Mouse (Mus musculus): ENCODE measurements around the gene Pfdn4. TPM values are rescaled to one million over a fixed set of nuclear protein-coding genes. Genes with fewer than 3 reads are reported as not detected.

Pfdn4 gene
- polyA plus RNA-seq, 1 experiment from 2014 or later, result 120 TPM

- H3K4me1 ChIP-seq, result no peaks in the 10 kb centered on the region
- no peak overlapping the region for H3K9ac ChIP-seq (replicated peaks)
- no peak overlapping the region for H3K4me2 ChIP-seq (replicated peaks)
- H3K36me3 ChIP-seq, result no peaks in the 10 kb centered on the region
- no peak overlapping the region for H3K27ac ChIP-seq (replicated peaks)
- H3K9me3 ChIP-seq, result no peaks in the 10 kb centered on the region
- 75% methylated on average over 8 of the region's 8 CpGs for WGBS
- no peak overlapping the region for H3K4me3 ChIP-seq
- no peak for ATAC-seq (ENCODE audit: low FRiP score, low read depth)
- peaks cover 25% of the 10 kb centered on the region for H3K27me3 ChIP-seq
Measured at GRCm38 (mm10) chr2:170503343-170503742, 7.1 kb downstream of the Pfdn4 start.

- 52% methylated on average over 4 of the region's 4 CpGs for WGBS
- H3K9me3 ChIP-seq, result no peaks in the 10 kb centered on the region
- no peak overlapping the region for H3K9ac ChIP-seq (replicated peaks)
- H3K4me2 ChIP-seq (replicated peaks), result no peak overlapping the region
- H3K4me1 ChIP-seq, result peaks cover 1% of the 10 kb centered on the region; the same call in 1 of the 2 replicates
- H3K27ac ChIP-seq (replicated peaks), result no peak overlapping the region
- no peaks in the 10 kb centered on the region for H3K36me3 ChIP-seq
- ATAC-seq (ENCODE audit: low FRiP score, low read depth), result no peak
- no peak overlapping the region for H3K4me3 ChIP-seq
- peaks cover 18% of the 10 kb centered on the region for H3K27me3 ChIP-seq
Measured at GRCm38 (mm10) chr2:170503983-170504382, 7.8 kb downstream of the Pfdn4 start.

DNA sequence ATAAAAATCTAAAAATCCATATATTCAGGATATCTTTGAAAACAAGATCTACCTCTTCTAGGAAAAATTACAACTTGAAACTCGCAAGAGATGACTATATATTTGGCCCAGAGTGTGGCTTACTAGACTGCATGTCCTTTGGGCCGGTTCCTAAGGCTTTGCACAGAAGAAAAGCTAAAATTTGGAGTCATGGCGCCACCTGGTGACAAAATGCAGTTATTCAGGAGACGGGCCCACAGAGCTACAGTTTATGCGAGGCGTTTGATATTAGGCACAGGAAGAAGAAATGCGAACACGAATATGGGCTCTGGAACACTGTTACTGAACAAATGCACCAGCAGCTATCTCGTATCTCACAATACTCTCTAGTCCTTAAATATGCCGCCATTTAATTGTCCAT is 11.5 kb downstream of the Pfdn4 start:
- H3K4me3 ChIP-seq, result no peak overlapping the region
- no peak overlapping the region for H3K4me2 ChIP-seq (replicated peaks)
- no peaks in the 10 kb centered on the region for H3K9me3 ChIP-seq
- peak; percentile 35 for ATAC-seq (ENCODE audit: low FRiP score, low read depth)
- H3K4me1 ChIP-seq, result peaks cover 14% of the 10 kb centered on the region
- H3K27me3 ChIP-seq, result peaks cover 7% of the 10 kb centered on the region
- H3K9ac ChIP-seq (replicated peaks), result no peak overlapping the region
- no peaks in the 10 kb centered on the region for H3K36me3 ChIP-seq
- no peak overlapping the region for H3K27ac ChIP-seq (replicated peaks)
- 10% methylated on average over 10 of the region's 10 CpGs for WGBS

DNA sequence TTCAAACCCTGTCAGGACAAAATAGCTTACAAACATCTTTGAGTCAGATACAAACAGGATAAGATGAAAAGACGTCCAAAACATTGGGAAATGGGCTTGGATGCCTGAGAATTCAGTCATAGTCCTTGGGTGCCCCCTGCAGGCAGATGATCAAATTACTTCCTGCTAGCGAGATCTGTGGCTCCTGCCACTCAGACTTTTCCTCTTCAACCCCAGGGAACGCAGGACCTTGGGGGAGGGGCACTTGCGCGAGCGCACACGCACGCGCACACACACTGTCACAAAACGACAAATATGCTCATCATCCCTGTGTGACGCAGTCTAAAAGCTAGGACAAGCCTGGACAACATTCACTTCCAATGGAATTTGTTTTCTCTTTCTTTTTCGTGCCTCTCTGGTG is 12.6 kb downstream of the Pfdn4 start:
- peaks cover 22% of the 10 kb centered on the region for H3K4me1 ChIP-seq
- H3K27ac ChIP-seq (replicated peaks), result no peak overlapping the region
- H3K27me3 ChIP-seq, result peaks cover 7% of the 10 kb centered on the region; the same call in 1 of the 2 replicates
- H3K9ac ChIP-seq (replicated peaks), result peak overlapping the region; percentile 24; the same call in 1 of the 2 replicates
- H3K9me3 ChIP-seq, result no peaks in the 10 kb centered on the region
- peak overlapping the region; percentile 28 for H3K4me3 ChIP-seq
- 5% methylated on average over 12 of the region's 12 CpGs for WGBS
- peak overlapping the region; percentile 53 for H3K4me2 ChIP-seq (replicated peaks)
- no peaks in the 10 kb centered on the region for H3K36me3 ChIP-seq
- ATAC-seq (ENCODE audit: low FRiP score, low read depth), result no peak; the same call in 1 of the 2 replicates

- Histone ChIP-seq H3K27me3 (0 out of 2 replicates have a peak, but pooled peaks cover 2% of the 10 kb centered on the region), H3K27ac (replicated peaks) (peak overlapping the region; percentile 78), H3K36me3 (peaks cover 10% of the 10 kb centered on the region), H3K9ac (replicated peaks) (peak overlapping the region; percentile 95), H3K4me2 (replicated peaks) (peak overlapping the region; percentile 82), H3K9me3 (no peaks in the 10 kb centered on the region), H3K4me3 (peak overlapping the region; percentile 97), H3K4me1 (peaks cover 22% of the 10 kb centered on the region)
- ATAC-seq (ENCODE audit: low FRiP score, low read depth), result peak; percentile 84
- WGBS, result under 1% methylated on average over 56 of the region's 69 CpGs
Measured at GRCm38 (mm10) chr2:170511073-170511891, 15.1 kb downstream of the Pfdn4 start.

- Histone ChIP-seq H3K4me2 (replicated peaks) (no peak overlapping the region), H3K4me1 (peaks cover 22% of the 10 kb centered on the region), H3K9ac (replicated peaks) (no peak overlapping the region), H3K36me3 (peaks cover 33% of the 10 kb centered on the region), H3K9me3 (no peaks in the 10 kb centered on the region), H3K27me3 (no peaks in the 10 kb centered on the region), H3K4me3 (no peak overlapping the region), H3K27ac (replicated peaks) (no peak overlapping the region)
- 93% methylated on average over 12 of the region's 12 CpGs for WGBS
- no peak for ATAC-seq (ENCODE audit: low FRiP score, low read depth)
Measured at GRCm38 (mm10) chr2:170513756-170514155, 17.5 kb downstream of the Pfdn4 start.

- Histone ChIP-seq H3K9ac (replicated peaks) (no peak overlapping the region), H3K4me3 (no peak overlapping the region), H3K4me2 (replicated peaks) (no peak overlapping the region), H3K36me3 (peaks cover 40% of the 10 kb centered on the region), H3K27ac (replicated peaks) (no peak overlapping the region), H3K9me3 (no peaks in the 10 kb centered on the region), H3K27me3 (no peaks in the 10 kb centered on the region), H3K4me1 (no peaks in the 10 kb centered on the region)
- 8% methylated on average over 6 of the region's 7 CpGs for WGBS
- ATAC-seq (ENCODE audit: low FRiP score, low read depth), result peak; percentile 63
Measured at GRCm38 (mm10) chr2:170520321-170520971, 24.2 kb downstream of the Pfdn4 start.

DNA sequence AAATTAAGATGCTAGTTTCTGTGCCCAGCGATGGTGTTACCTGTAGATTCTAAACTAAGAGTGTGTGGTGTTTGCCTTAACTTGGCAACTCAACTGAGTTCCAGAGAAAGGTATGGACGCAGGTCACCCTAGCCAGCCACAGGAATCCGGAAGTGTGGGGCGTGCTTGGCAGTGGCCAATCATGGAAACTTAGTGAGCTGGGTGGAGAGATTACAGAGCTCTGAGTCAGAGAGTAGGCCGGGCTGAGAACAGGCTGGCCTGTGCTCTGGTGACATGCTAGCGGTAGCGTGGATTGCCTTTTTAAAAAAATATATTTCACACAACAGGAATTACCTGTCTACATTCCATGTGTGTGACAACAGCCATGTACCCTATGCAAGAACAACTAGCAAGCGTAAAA is 30.3 kb downstream of the Pfdn4 start:
- no peak for ATAC-seq (ENCODE audit: low FRiP score, low read depth)
- 87% methylated on average over 8 of the region's 8 CpGs for WGBS

GRCm38 (mm10) chr2:170528061-170528460 is 31.8 kb downstream of the Pfdn4 start:
- 91% methylated on average over 16 of the region's 16 CpGs for WGBS
- 0 out of 2 replicates have a peak, but pooled peaks cover 3% of the 10 kb centered on the region for H3K4me1 ChIP-seq
- H3K27me3 ChIP-seq, result no peaks in the 10 kb centered on the region
- no peaks in the 10 kb centered on the region for H3K9me3 ChIP-seq
- no peak overlapping the region for H3K27ac ChIP-seq (replicated peaks)
- no peak for ATAC-seq (ENCODE audit: low FRiP score, low read depth)
- no peak overlapping the region for H3K4me3 ChIP-seq
- H3K9ac ChIP-seq (replicated peaks), result no peak overlapping the region
- H3K36me3 ChIP-seq, result no peaks in the 10 kb centered on the region
- no peak overlapping the region for H3K4me2 ChIP-seq (replicated peaks)

More for the DNA sequence above, 30.3 kb downstream of the Pfdn4 start:
- Histone ChIP-seq H3K9ac (replicated peaks) (no peak overlapping the region), H3K36me3 (no peaks in the 10 kb centered on the region), H3K27me3 (no peaks in the 10 kb centered on the region), H3K27ac (replicated peaks) (no peak overlapping the region), H3K4me1 (0 out of 2 replicates have a peak, but pooled peaks cover 3% of the 10 kb centered on the region), H3K9me3 (no peaks in the 10 kb centered on the region), H3K4me2 (replicated peaks) (no peak overlapping the region), H3K4me3 (no peak overlapping the region)

DNA sequence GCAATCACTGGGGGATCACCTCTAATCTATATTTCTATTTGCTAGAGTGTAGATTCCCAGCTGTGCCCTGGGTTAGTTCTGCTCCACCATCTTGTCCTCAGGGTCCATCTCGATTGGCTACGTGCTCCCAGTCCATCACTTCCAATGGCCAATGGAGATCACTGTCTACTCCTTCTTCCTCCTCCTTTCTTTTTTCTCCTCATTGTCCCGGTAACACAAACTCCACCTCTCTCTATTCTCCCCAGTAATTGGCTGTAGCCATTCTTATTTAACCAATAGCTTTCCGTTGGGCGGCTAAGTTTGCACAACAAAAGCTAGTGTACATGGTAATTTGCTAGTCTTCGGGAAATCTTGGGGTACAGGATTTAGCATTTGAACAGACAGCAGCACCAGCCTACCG is 33.5 kb downstream of the Pfdn4 start:
- Histone ChIP-seq H3K27me3 (no peaks in the 10 kb centered on the region), H3K27ac (replicated peaks) (no peak overlapping the region), H3K4me2 (replicated peaks) (no peak overlapping the region), H3K36me3 (no peaks in the 10 kb centered on the region), H3K9me3 (no peaks in the 10 kb centered on the region), H3K4me3 (no peak overlapping the region), H3K4me1 (peaks cover 5% of the 10 kb centered on the region; the same call in 1 of the 2 replicates), H3K9ac (replicated peaks) (no peak overlapping the region)
- WGBS, result 90% methylated on average over 7 of the region's 7 CpGs
- no peak for ATAC-seq (ENCODE audit: low FRiP score, low read depth)

GRCm38 (mm10) chr2:170530256-170530655 is 34.0 kb downstream of the Pfdn4 start:
- no peaks in the 10 kb centered on the region for H3K9me3 ChIP-seq
- H3K36me3 ChIP-seq, result no peaks in the 10 kb centered on the region
- no peaks in the 10 kb centered on the region for H3K27me3 ChIP-seq
- H3K4me2 ChIP-seq (replicated peaks), result no peak overlapping the region
- no peak overlapping the region for H3K27ac ChIP-seq (replicated peaks)
- H3K9ac ChIP-seq (replicated peaks), result no peak overlapping the region
- peaks cover 5% of the 10 kb centered on the region; the same call in 1 of the 2 replicates for H3K4me1 ChIP-seq
- no peak for ATAC-seq (ENCODE audit: low FRiP score, low read depth)
- WGBS, result 97% methylated on average over 3 of the region's 3 CpGs
- no peak overlapping the region for H3K4me3 ChIP-seq

GRCm38 (mm10) chr2:170534116-170534802 is 38.0 kb downstream of the Pfdn4 start:
- no peak for ATAC-seq (ENCODE audit: low FRiP score, low read depth)

More at GRCm38 (mm10) chr2:170534116-170534802, 38.0 kb downstream of the Pfdn4 start:
- Histone ChIP-seq H3K4me2 (replicated peaks) (no peak overlapping the region), H3K9ac (replicated peaks) (no peak overlapping the region), H3K27me3 (no peaks in the 10 kb centered on the region), H3K4me1 (peaks cover 5% of the 10 kb centered on the region; the same call in 1 of the 2 replicates), H3K27ac (replicated peaks) (no peak overlapping the region), H3K9me3 (no peaks in the 10 kb centered on the region), H3K4me3 (no peak overlapping the region), H3K36me3 (no peaks in the 10 kb centered on the region)
- 69% methylated on average over 7 of the region's 12 CpGs for WGBS

Measured in midbrain, embryonic 12.5 days (tissue).